Mouse (Mus musculus) MN1 (cell line): ENCODE data around the gene Gm49378.

Source experiments
- DNase-seq: peaks from one replicate; pipeline ENCODE4 v3.0.0-alpha.2; 2016; ENCODE audit warnings: low spot score

Gene Gm49378

GRCm38 (mm10) chr14:55589771-55590448 lies 47.8 kb downstream of the Gm49378 start:
- DNase-seq: no peak

GRCm38 (mm10) chr14:55589271-55589670 lies 48.4 kb downstream of the Gm49378 start:
- DNase-seq: no peak

GRCm38 (mm10) chr14:55586149-55586548 lies 51.5 kb downstream of the Gm49378 start:
- DNase-seq: no peak

GRCm38 (mm10) chr14:55585566-55585960 lies 52.1 kb downstream of the Gm49378 start:
- no peak for DNase-seq

- DNase-seq: peak; percentile 70
These were observed 52.8 kb downstream of the Gm49378 start, which contains the start of gene Emc9 for GRCm38 (mm10) chr14:55584702-55585565. Gene Emc9, minus strand, starts transcription at chr14:55585302.

- no peak for DNase-seq
These were observed 53.4 kb downstream of the Gm49378 start for GRCm38 (mm10) chr14:55584303-55584701.

- no peak for DNase-seq
These were observed 55.6 kb downstream of the Gm49378 start for GRCm38 (mm10) chr14:55581981-55582681.

GRCm38 (mm10) chr14:55580731-55581130 lies 57.0 kb downstream of the Gm49378 start:
- no peak for DNase-seq

- DNase-seq: no peak
These were observed 57.9 kb downstream of the Gm49378 start for GRCm38 (mm10) chr14:55579511-55580496.
